Mouse (Mus musculus): Measurements from ENCODE around the gene Scgb1b24.

The Scgb1b24 gene

DNA sequence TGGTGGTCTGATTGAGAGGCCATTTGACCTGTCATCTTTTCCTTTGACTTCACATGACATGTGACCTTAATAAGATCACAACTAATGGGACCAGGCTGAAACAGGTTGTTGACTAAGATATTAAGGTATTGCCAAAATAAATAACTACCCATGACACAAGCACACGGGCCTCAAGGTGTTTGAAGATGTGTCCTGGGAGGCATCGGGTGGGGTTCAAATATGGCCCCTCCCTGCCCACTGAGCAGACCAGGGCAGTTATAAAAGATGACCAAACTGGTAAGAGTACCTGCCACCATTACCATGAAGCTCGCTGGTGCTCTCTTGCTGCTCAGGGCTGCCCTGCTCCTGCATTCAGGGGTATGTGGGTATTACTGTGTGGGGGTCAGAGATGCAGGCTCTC is at the start of gene Scgb1b24:
Gene Scgb1b24 (plus strand): TSS at position 301 of the 400 bp plus-strand sequence.
- no peak for DNase-seq (ENCODE audit: extremely low spot score, low spot score)

DNA sequence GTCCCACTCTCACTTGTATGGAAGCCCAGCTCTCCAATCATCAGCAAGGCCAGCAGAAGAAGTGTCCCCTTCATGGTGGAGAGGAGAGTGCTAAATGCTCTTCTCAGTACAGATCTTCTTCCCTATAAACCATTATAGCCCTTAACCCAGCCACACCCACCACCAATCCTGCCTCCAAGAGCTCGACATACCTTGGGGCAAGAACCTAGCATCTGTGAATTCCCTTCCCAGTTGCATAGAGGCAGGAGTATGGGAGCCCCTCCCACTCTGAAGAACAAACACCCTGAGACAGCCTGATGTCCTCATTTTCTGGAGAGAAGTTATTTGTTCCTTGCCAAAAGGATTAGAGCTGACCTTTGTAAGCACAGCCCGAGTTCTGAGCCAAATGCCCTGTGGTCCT is 4.4 kb upstream of the Scgb1b24 start, which contains the start of gene Scgb2b24:
Gene Scgb2b24 (minus strand): TSS at position 101 of the 400 bp plus-strand sequence.
- DNase-seq (ENCODE audit: extremely low spot score, low spot score) = no peak

Measured in neural tube, embryonic 10.5 days (tissue).